Mouse (Mus musculus) heart, adult 2 months (tissue): ENCODE measurements around the gene P4hb.

Experiments used
- CTCF ChIP-seq: fragments of 200-600 bp; IDR thresholded peaks from 2 replicates; pipeline ENCODE4 v1.8.1; 2022; ENCODE audit warnings: antibody characterized with exemption, mild to moderate bottlenecking, moderate library complexity
- EP300 ChIP-seq: fragments of 200-500 bp; IDR thresholded peaks from 2 replicates; pipeline ENCODE4 v1.6.1; 2011; ENCODE audit warnings: low read depth, low read length, control low read depth; ENCODE audit not compliant: insufficient read depth
- POLR2A ChIP-seq: fragments of 200-500 bp; IDR thresholded peaks from 2 replicates; pipeline ENCODE4 v1.6.1; 2011; ENCODE audit warnings: mild to moderate bottlenecking, low read depth, low read length, control low read depth; ENCODE audit not compliant: insufficient read depth

DNA sequence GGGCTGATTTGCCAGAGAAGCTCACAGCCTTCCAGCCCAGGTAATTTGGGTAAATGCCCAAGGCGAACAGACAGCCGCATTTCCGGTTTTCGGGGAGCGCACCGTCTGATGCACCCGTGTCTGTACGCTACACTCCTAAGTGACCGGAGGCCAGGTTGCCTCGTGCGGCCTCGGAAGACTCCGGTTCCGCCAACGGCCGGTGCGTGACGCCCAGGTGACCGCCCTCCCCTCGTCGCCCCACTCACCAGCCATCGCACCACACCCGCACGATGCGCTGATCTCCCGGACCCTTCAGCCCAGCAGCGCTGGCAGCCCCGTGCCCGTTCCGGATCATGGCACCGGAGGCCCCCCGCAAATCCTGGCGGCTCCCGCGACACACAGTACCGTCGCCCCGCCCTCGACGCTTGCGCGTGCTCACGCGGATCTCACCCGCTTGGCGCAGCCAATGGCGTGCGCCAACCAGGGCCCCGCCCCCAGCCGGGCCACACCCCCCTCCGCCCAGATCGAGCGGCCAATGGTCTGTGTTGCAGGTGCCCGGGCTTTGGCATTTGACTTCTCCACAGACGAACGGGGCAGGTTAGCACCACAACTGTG is 44.6 kb upstream of the P4hb start, which contains the start of gene Pcyt2:
- TF ChIP-seq CTCF = no peak
- 0 out of 2 replicates have a peak, but pooled peaks have one; percentile 6 for TF ChIP-seq EP300
- peak; percentile 55; the same call in 1 of the 2 replicates for TF ChIP-seq POLR2A
